8 mouse cellular contexts compared by ENCODE assay signal in genomic region chr3:36496273-36496672, GRCm38 (mm10). TPM values are rescaled to one million over a fixed set of nuclear protein-coding genes. Genes with fewer than 3 reads are reported as not detected.
"Had no signal": no experiment of that assay in that cellular context is flagged by ENCODE, and none has a peak within 500 bp of the region (broad histone marks: within the 10 kb centered on the region; RNA-seq: fewer than 3 reads in every experiment).

No protein-coding gene starts in this region.

- H3K9me3 ChIP-seq: liver, embryonic 12.5 days; midbrain, embryonic 12.5 days; neural tube, embryonic 13.5 days had no signal

- H3K4me2 ChIP-seq: liver, embryonic 12.5 days; midbrain, embryonic 12.5 days; neural tube, embryonic 13.5 days had no signal

- H3K36me3 ChIP-seq: liver, embryonic 12.5 days; midbrain, embryonic 12.5 days; neural tube, embryonic 13.5 days had no signal

- H3K27me3 ChIP-seq: midbrain, embryonic 12.5 days had no signal

- H3K27ac ChIP-seq: kidney, postnatal 0 days; layer of hippocampus, adult 2 months; liver, embryonic 12.5 days; midbrain, embryonic 12.5 days; neural tube, embryonic 13.5 days had no signal

- H3K9ac ChIP-seq: liver, embryonic 12.5 days; midbrain, embryonic 12.5 days; neural tube, embryonic 13.5 days had no signal

- H3K4me3 ChIP-seq: layer of hippocampus, adult 2 months; liver, embryonic 12.5 days; midbrain, embryonic 12.5 days; neural tube, embryonic 13.5 days had no signal

RNA-seq across cellular contexts. Expression of gene 1810062G17Rik, which starts 20.5 kb away (rescaled TPM):
- total RNA-seq: layer of hippocampus, adult 2 months; left cerebral cortex, postnatal 36 days; megakaryocyte-erythroid progenitor cell, adult 5-6 weeks had no signal
- polyA plus RNA-seq: midbrain, embryonic 12.5 days had no signal

RNA-seq across cellular contexts. Expression of gene Gm11549, which starts 25.3 kb away (rescaled TPM):
- total RNA-seq: megakaryocyte-erythroid progenitor cell, adult 5-6 weeks had no signal
- polyA plus RNA-seq: kidney, postnatal 0 days; liver, embryonic 12.5 days; liver, embryonic 16.5 days had no signal
